Mouse (Mus musculus) MEL (cell line): ENCODE data around the gene Zdhhc14. TPM values are rescaled to one million over a fixed set of nuclear protein-coding genes. Genes with fewer than 3 reads are reported as not detected.

Experiments
- DNase-seq: peaks from one replicate; pipeline ENCODE4 v3.0.0; 2011; ENCODE audit warnings: low read depth, low spot score
- H3K27ac ChIP-seq: 2 replicates; pipeline ENCODE4 v1.5.1; 2012; ENCODE audit warnings: low read depth, mild to moderate bottlenecking, control low read depth, low read length, moderate library complexity; ENCODE audit not compliant: control insufficient read depth
- H3K27me3 ChIP-seq, 2 experiments: fragments of 150-350 bp in 1 of 2; sonication (generic) in 1 of 2; 2 replicates each; pipeline ENCODE4 v1.6.1; 2012; ENCODE audit warnings: low read length in 2 of 2, mild to moderate bottlenecking in 2 of 2, improper control_type of control experiment in 1 of 2, moderate library complexity in 1 of 2; ENCODE audit not compliant: insufficient read depth in 2 of 2, control insufficient read depth in 1 of 2
- H3K36me3 ChIP-seq, 2 experiments: 2 replicates each; pipeline ENCODE4 v1.6.1; 2012 to 2014; ENCODE audit warnings: low read length in 2 of 2, improper control_type of control experiment in 1 of 2, inconsistent platforms in 1 of 2, mild to moderate bottlenecking in 1 of 2; ENCODE audit not compliant: insufficient read depth in 2 of 2, control insufficient read depth in 1 of 2
- H3K4me1 ChIP-seq, 2 experiments: fragments of 150-350 bp in 1 of 2; sonication (generic) in 1 of 2; 2 replicates each; pipeline ENCODE4 v1.6.1; 2012; ENCODE audit warnings: low read length in 2 of 2, improper control_type of control experiment in 1 of 2, mild to moderate bottlenecking in 1 of 2; ENCODE audit not compliant: insufficient read depth in 2 of 2, control insufficient read depth in 1 of 2
- H3K4me3 ChIP-seq, 2 experiments: fragments of 150-350 bp in 1 of 2; sonication (generic) in 1 of 2; 2 replicates each; pipeline ENCODE4 v1.5.1; 2012; ENCODE audit warnings: low read depth in 2 of 2, low read length in 2 of 2, mild to moderate bottlenecking in 2 of 2, moderate library complexity in 2 of 2, control low read depth in 1 of 2, improper control_type of control experiment in 1 of 2; ENCODE audit not compliant: control insufficient read depth in 1 of 2, insufficient read depth in 1 of 2
- H3K79me2 ChIP-seq: 2 replicates; pipeline ENCODE4 v1.6.1; 2012; ENCODE audit warnings: mild to moderate bottlenecking, low read length, moderate library complexity; ENCODE audit not compliant: control insufficient read depth, poor library complexity, insufficient read depth
- H3K9ac ChIP-seq: 2 replicates; pipeline ENCODE4 v1.6.1; 2012; ENCODE audit warnings: low read depth, mild to moderate bottlenecking, control low read depth, low read length, moderate library complexity; ENCODE audit not compliant: control insufficient read depth, poor library complexity, severe bottlenecking
- H3K9me3 ChIP-seq: fragments of 150-350 bp; sonication (generic); replicated peaks from 2 replicates; pipeline ENCODE4 v1.6.1; 2012; ENCODE audit warnings: mild to moderate bottlenecking, low read length, improper control_type of control experiment, moderate library complexity; ENCODE audit not compliant: insufficient read depth
- E2F4 ChIP-seq: IDR thresholded peaks from 2 replicates; pipeline ENCODE4 v1.6.1; 2011; ENCODE audit warnings: low read depth, low read length, improper control_type of control experiment, borderline replicate concordance
- ELF1 ChIP-seq: IDR thresholded peaks from 2 replicates; pipeline ENCODE4 v1.6.1; 2014; ENCODE audit warnings: low read depth, mild to moderate bottlenecking, inconsistent platforms, low read length, improper control_type of control experiment, moderate library complexity
- EP300 ChIP-seq, 2 experiments: IDR thresholded peaks; 2 replicates each; pipeline ENCODE4 v1.6.1; 2011; ENCODE audit warnings: improper control_type of control experiment in 2 of 2, low read length in 2 of 2, low read depth in 1 of 2, mild to moderate bottlenecking in 1 of 2
- ETS1 ChIP-seq: IDR thresholded peaks from 2 replicates; pipeline ENCODE4 v1.6.1; 2012; ENCODE audit warnings: low read depth, mild to moderate bottlenecking, inconsistent platforms, low read length, improper control_type of control experiment, moderate library complexity
- GATA1 ChIP-seq: IDR thresholded peaks from 2 replicates; pipeline ENCODE4 v1.6.1; 2011; ENCODE audit warnings: low read depth, low read length, improper control_type of control experiment
- MAFK ChIP-seq: IDR thresholded peaks from 2 replicates; pipeline ENCODE4 v1.6.1; 2011; ENCODE audit warnings: low read depth, mild to moderate bottlenecking, low read length, improper control_type of control experiment, borderline replicate concordance
- MAX ChIP-seq: IDR thresholded peaks from 2 replicates; pipeline ENCODE4 v1.6.1; 2011; ENCODE audit warnings: low read length, improper control_type of control experiment
- MYB ChIP-seq: IDR thresholded peaks from 2 replicates; pipeline ENCODE4 v1.6.1; 2011; ENCODE audit warnings: mild to moderate bottlenecking, low read depth, low read length, improper control_type of control experiment
- NRF1 ChIP-seq: IDR thresholded peaks from 2 replicates; pipeline ENCODE4 v1.6.1; 2014; ENCODE audit warnings: low read depth, mild to moderate bottlenecking, inconsistent platforms, low read length, improper control_type of control experiment, moderate library complexity; ENCODE audit not compliant: poor library complexity, insufficient read depth, severe bottlenecking
- POLR2A ChIP-seq, 2 experiments: IDR thresholded peaks; 2 replicates each; pipeline ENCODE4 v1.6.1; 2011 to 2012; ENCODE audit warnings: low read length in 2 of 2, mild to moderate bottlenecking in 2 of 2, control low read depth in 1 of 2, improper control_type of control experiment in 1 of 2, low read depth in 1 of 2, moderate library complexity in 1 of 2; ENCODE audit not compliant: control insufficient read depth in 1 of 2, insufficient read depth in 1 of 2, poor library complexity in 1 of 2
- POLR2AphosphoS2 ChIP-seq: IDR thresholded peaks from 2 replicates; pipeline ENCODE4 v1.6.1; 2011; ENCODE audit warnings: low read length, improper control_type of control experiment
- RAD21 ChIP-seq: IDR thresholded peaks from 2 replicates; pipeline ENCODE4 v1.6.1; 2011; ENCODE audit warnings: mild to moderate bottlenecking, low read depth, low read length, improper control_type of control experiment
- RCOR1 ChIP-seq: IDR thresholded peaks from 2 replicates; pipeline ENCODE4 v1.6.1; 2012; ENCODE audit warnings: low read depth, mild to moderate bottlenecking, inconsistent platforms, low read length, improper control_type of control experiment
- SIN3A ChIP-seq: IDR thresholded peaks from 2 replicates; pipeline ENCODE4 v1.6.1; 2012; ENCODE audit warnings: low read length, improper control_type of control experiment, inconsistent platforms
- SMC3 ChIP-seq: IDR thresholded peaks from 2 replicates; pipeline ENCODE4 v1.6.1; 2011; ENCODE audit warnings: low read depth, low read length, improper control_type of control experiment
- TAL1 ChIP-seq: IDR thresholded peaks from 2 replicates; pipeline ENCODE4 v1.6.1; 2012; ENCODE audit warnings: mild to moderate bottlenecking, inconsistent platforms, low read length, moderate library complexity, mixed read lengths
- TCF12 ChIP-seq: IDR thresholded peaks from 2 replicates; pipeline ENCODE4 v1.6.1; 2014; ENCODE audit warnings: low read depth, mild to moderate bottlenecking, inconsistent platforms, low read length, improper control_type of control experiment, moderate library complexity
- USF1 ChIP-seq: IDR thresholded peaks from 2 replicates; pipeline ENCODE4 v1.6.1; 2014; ENCODE audit warnings: low read depth, mild to moderate bottlenecking, inconsistent platforms, low read length, improper control_type of control experiment, moderate library complexity
- USF2 ChIP-seq, 2 experiments: IDR thresholded peaks; 2 replicates each; pipeline ENCODE4 v1.6.1; 2011 to 2012; ENCODE audit warnings: improper control_type of control experiment in 2 of 2, low read length in 2 of 2, borderline replicate concordance in 1 of 2, inconsistent platforms in 1 of 2, low read depth in 1 of 2, mild to moderate bottlenecking in 1 of 2; ENCODE audit not compliant: insufficient read depth in 1 of 2
- ZC3H11A ChIP-seq: IDR thresholded peaks from 2 replicates; pipeline ENCODE4 v1.6.1; 2012; ENCODE audit warnings: low read depth, mild to moderate bottlenecking, inconsistent platforms, low read length, improper control_type of control experiment
- polyA plus RNA-seq, 2 experiments: library from polyadenylated mRNA; stranded (reverse) in 1 of 2; unstranded in 1 of 2; fragments of >175 nt in 1 of 2; fragments of >200 nt in 1 of 2; gene quantifications; 2 replicates each; pipeline versions ENCODE4 v1.2.1 to v1.2.4; 2012; ENCODE audit warnings: low replicate concordance in 2 of 2, low read depth in 1 of 2; ENCODE audit not compliant: insufficient read length in 2 of 2, insufficient read depth in 1 of 2, missing spikeins in 1 of 2
- total RNA-seq: library from RNA; depleted of rRNA; stranded (reverse); fragments of 300-350 nt; gene quantifications from 2 replicates; pipeline ENCODE4 v1.2.3, GENCODE M21; 2012

The Zdhhc14 gene
- total and polyA plus RNA-seq, 3 experiments = 3.4 to 4.9 TPM; not detected in 1

GRCm38 (mm10) chr17:5793593-5793992 is 301.2 kb downstream of the Zdhhc14 start (continued):
- TF ChIP-seq NRF1 = no peak
- peak in 1 of 2 experiments; percentile 39; a peak in 1 of 4 replicates for TF ChIP-seq POLR2A (IDR thresholded peaks at IDR 0.05; ENCODE audit: control insufficient read depth in 1 of 2, insufficient read depth in 1 of 2, low read depth in 1 of 2, low read length in 2 of 2, poor library complexity in 1 of 2)

GRCm38 (mm10) chr17:5794276-5794675 is 301.9 kb downstream of the Zdhhc14 start:
- Histone ChIP-seq H3K4me1 (peaks cover 26 to 61% of the 10 kb centered on the region in 2 experiments), H3K36me3 (peaks cover 0 to 57% of the 10 kb centered on the region in 2 experiments; a peak in 2 of 4 replicates), H3K27me3 (no peaks in the 10 kb centered on the region), H3K79me2 (peaks cover 5% of the 10 kb centered on the region), H3K9me3 (no peaks in the 10 kb centered on the region), H3K27ac (peak overlapping the region; percentile 75), H3K4me3 (no peak overlapping the region), H3K9ac (peak overlapping the region; percentile 37)
- peak; percentile 67 for DNase-seq
- TF ChIP-seq ETS1 = peak; percentile 92
- no peak for TF ChIP-seq E2F4
- TF ChIP-seq EP300 (IDR thresholded peaks at IDR 0.05; ENCODE audit: low read depth in 1 of 2, low read length in 2 of 2) = peak; percentile 84 to 94
- TF ChIP-seq USF2 (IDR thresholded peaks at IDR 0.05; ENCODE audit: borderline replicate concordance in 1 of 2, insufficient read depth in 1 of 2, low read depth in 1 of 2, low read length in 2 of 2) = no peak
- peak; percentile 61; the same call in 1 of the 2 replicates for TF ChIP-seq TAL1
- TF ChIP-seq ZC3H11A = no peak
- peak; percentile 65 for TF ChIP-seq MAX
- peak; percentile 36; the same call in 1 of the 2 replicates for TF ChIP-seq SIN3A
- TF ChIP-seq RAD21 = no peak
- 0 out of 2 replicates have a peak, but pooled peaks have one; percentile 15 for TF ChIP-seq USF1
- no peak for TF ChIP-seq POLR2AphosphoS2
- TF ChIP-seq MAFK = no peak
- peak; percentile 48; the same call in 1 of the 2 replicates for TF ChIP-seq GATA1
- peak; percentile 39; the same call in 1 of the 2 replicates for TF ChIP-seq ELF1
- peak; percentile 90 for TF ChIP-seq TCF12
- TF ChIP-seq MYB = peak; percentile 87
- no peak for TF ChIP-seq SMC3
- TF ChIP-seq RCOR1 = peak; percentile 71
